Mouse (Mus musculus): Measurements from ENCODE around the gene Cdc14a. TPM values are rescaled to one million over a fixed set of nuclear protein-coding genes. Genes with fewer than 3 reads are reported as not detected.

Cdc14a gene
- 8.5 and 10.1 TPM in 2 replicates for polyA plus RNA-seq (2015; fragmentation: Nextera tagmentation; extraction: Ambion mirVana)

GRCm38 (mm10) chr3:116423353-116424159, at the start of gene Cdc14a:
Gene Cdc14a (minus strand): TSS chr3:116424032.
- Histone ChIP-seq H3K4me3 (peak within 1 kb of the TSS; percentile 97), H3K27ac (peak within 1 kb of the TSS; percentile 91), H3K36me3 (peaks cover 8% of the 10 kb centered on the region; the same call in 1 of the 2 replicates), H3K9me3 (no peaks in the 10 kb centered on the region), H3K9ac (peak within 1 kb of the TSS; percentile 89), H3K4me1 (peaks cover 19% of the 10 kb centered on the region), H3K4me2 (replicated peaks) (peak within 1 kb of the TSS; percentile 82), H3K27me3 (no peaks in the 10 kb centered on the region)
- ATAC-seq (ENCODE audit: low FRiP score, low read depth) = peak; percentile 90
- under 1% methylated on average over 63 of the region's 64 CpGs for WGBS

- H3K4me1 ChIP-seq = no peaks in the 10 kb centered on the region
- H3K4me2 ChIP-seq (replicated peaks) = no peak overlapping the region
- H3K9ac ChIP-seq = no peak overlapping the region
- H3K27me3 ChIP-seq = no peaks in the 10 kb centered on the region
- no peaks in the 10 kb centered on the region for H3K9me3 ChIP-seq
- WGBS = 85% methylated on average over 12 of the region's 12 CpGs
- no peaks in the 10 kb centered on the region for H3K36me3 ChIP-seq
- H3K4me3 ChIP-seq = no peak overlapping the region
- ATAC-seq (ENCODE audit: low FRiP score, low read depth) = no peak
- H3K27ac ChIP-seq = no peak overlapping the region
Observed at GRCm38 (mm10) chr3:116465709-116466108, 41.9 kb upstream of the Cdc14a start.

- no peaks in the 10 kb centered on the region for H3K4me1 ChIP-seq
- no peaks in the 10 kb centered on the region for H3K27me3 ChIP-seq
- no peak overlapping the region for H3K4me3 ChIP-seq
- H3K9ac ChIP-seq = no peak overlapping the region
- ATAC-seq (ENCODE audit: low FRiP score, low read depth) = no peak
- WGBS = 48% methylated on average over 2 of the region's 2 CpGs
- H3K36me3 ChIP-seq = no peaks in the 10 kb centered on the region
- no peak overlapping the region for H3K27ac ChIP-seq
- no peak overlapping the region for H3K4me2 ChIP-seq (replicated peaks)
- H3K9me3 ChIP-seq = no peaks in the 10 kb centered on the region
Observed at GRCm38 (mm10) chr3:116464318-116464717, 40.5 kb upstream of the Cdc14a start.

GRCm38 (mm10) chr3:116461053-116461452, 37.2 kb upstream of the Cdc14a start:
- Histone ChIP-seq H3K9ac (no peak overlapping the region), H3K4me2 (replicated peaks) (no peak overlapping the region), H3K36me3 (no peaks in the 10 kb centered on the region), H3K27ac (no peak overlapping the region), H3K4me3 (no peak overlapping the region), H3K4me1 (no peaks in the 10 kb centered on the region), H3K27me3 (no peaks in the 10 kb centered on the region), H3K9me3 (0 out of 2 replicates have a peak, but pooled peaks cover 4% of the 10 kb centered on the region)
- no peak for ATAC-seq (ENCODE audit: low FRiP score, low read depth)
- WGBS = 88% methylated on average over 4 of the region's 4 CpGs

- H3K27me3 ChIP-seq = no peaks in the 10 kb centered on the region
- H3K36me3 ChIP-seq = no peaks in the 10 kb centered on the region
- H3K4me3 ChIP-seq = no peak overlapping the region
- ATAC-seq (ENCODE audit: low FRiP score, low read depth) = no peak
- no peak overlapping the region for H3K4me2 ChIP-seq (replicated peaks)
- no peak overlapping the region for H3K9ac ChIP-seq
- H3K9me3 ChIP-seq = peaks cover 17% of the 10 kb centered on the region
- no peaks in the 10 kb centered on the region for H3K4me1 ChIP-seq
- 87% methylated on average over 1 of the region's 1 CpGs for WGBS
- no peak overlapping the region for H3K27ac ChIP-seq
Observed at GRCm38 (mm10) chr3:116454529-116454928, 30.7 kb upstream of the Cdc14a start.

- 70% methylated on average over 3 of the region's 3 CpGs for WGBS
Observed at GRCm38 (mm10) chr3:116450741-116451140, 26.9 kb upstream of the Cdc14a start.

GRCm38 (mm10) chr3:116444327-116444726, 20.5 kb upstream of the Cdc14a start:
- Histone ChIP-seq H3K9ac (no peak overlapping the region), H3K27me3 (no peaks in the 10 kb centered on the region), H3K4me3 (no peak overlapping the region), H3K4me2 (replicated peaks) (no peak overlapping the region), H3K4me1 (no peaks in the 10 kb centered on the region), H3K27ac (no peak overlapping the region), H3K36me3 (no peaks in the 10 kb centered on the region), H3K9me3 (no peaks in the 10 kb centered on the region)
- ATAC-seq (ENCODE audit: low FRiP score, low read depth) = no peak
- WGBS = 80% methylated on average over 9 of the region's 9 CpGs

More at GRCm38 (mm10) chr3:116450741-116451140, 26.9 kb upstream of the Cdc14a start:
- Histone ChIP-seq H3K9me3 (peaks cover 13% of the 10 kb centered on the region), H3K27ac (no peak overlapping the region), H3K4me2 (replicated peaks) (no peak overlapping the region), H3K36me3 (no peaks in the 10 kb centered on the region), H3K4me3 (no peak overlapping the region), H3K4me1 (no peaks in the 10 kb centered on the region), H3K27me3 (no peaks in the 10 kb centered on the region), H3K9ac (no peak overlapping the region)
- no peak for ATAC-seq (ENCODE audit: low FRiP score, low read depth)

GRCm38 (mm10) chr3:116442788-116443187, 19.0 kb upstream of the Cdc14a start:
- no peak overlapping the region for H3K9ac ChIP-seq
- H3K36me3 ChIP-seq = no peaks in the 10 kb centered on the region
- no peaks in the 10 kb centered on the region for H3K4me1 ChIP-seq
- WGBS = 77% methylated on average over 1 of the region's 1 CpGs
- H3K9me3 ChIP-seq = no peaks in the 10 kb centered on the region
- no peak for ATAC-seq (ENCODE audit: low FRiP score, low read depth)
- H3K4me2 ChIP-seq (replicated peaks) = no peak overlapping the region
- H3K27ac ChIP-seq = no peak overlapping the region
- no peak overlapping the region for H3K4me3 ChIP-seq
- no peaks in the 10 kb centered on the region for H3K27me3 ChIP-seq

GRCm38 (mm10) chr3:116441518-116442205, 17.8 kb upstream of the Cdc14a start:
- ATAC-seq (ENCODE audit: low FRiP score, low read depth) = no peak
- Histone ChIP-seq H3K4me3 (no peak overlapping the region), H3K27ac (no peak overlapping the region), H3K4me2 (replicated peaks) (no peak overlapping the region), H3K9ac (no peak overlapping the region), H3K27me3 (no peaks in the 10 kb centered on the region), H3K36me3 (no peaks in the 10 kb centered on the region), H3K9me3 (no peaks in the 10 kb centered on the region), H3K4me1 (no peaks in the 10 kb centered on the region)
- WGBS = 90% methylated on average over 15 of the region's 15 CpGs

- ATAC-seq (ENCODE audit: low FRiP score, low read depth) = no peak
- Histone ChIP-seq H3K36me3 (no peaks in the 10 kb centered on the region), H3K9me3 (no peaks in the 10 kb centered on the region), H3K4me1 (no peaks in the 10 kb centered on the region), H3K27me3 (no peaks in the 10 kb centered on the region), H3K4me3 (no peak overlapping the region), H3K9ac (no peak overlapping the region), H3K27ac (no peak overlapping the region), H3K4me2 (replicated peaks) (no peak overlapping the region)
- 53% methylated on average over 8 of the region's 8 CpGs for WGBS
Observed at GRCm38 (mm10) chr3:116440066-116440997, 16.5 kb upstream of the Cdc14a start.

- no peak overlapping the region for H3K27ac ChIP-seq
- no peaks in the 10 kb centered on the region for H3K4me1 ChIP-seq
- H3K27me3 ChIP-seq = no peaks in the 10 kb centered on the region
- H3K4me3 ChIP-seq = no peak overlapping the region
- H3K36me3 ChIP-seq = no peaks in the 10 kb centered on the region
- no peak overlapping the region for H3K4me2 ChIP-seq (replicated peaks)
- 84% methylated on average over 9 of the region's 9 CpGs for WGBS
- no peak overlapping the region for H3K9ac ChIP-seq
- no peaks in the 10 kb centered on the region for H3K9me3 ChIP-seq
- no peak for ATAC-seq (ENCODE audit: low FRiP score, low read depth)
Observed at GRCm38 (mm10) chr3:116436811-116437601, 13.2 kb upstream of the Cdc14a start.
